Mouse (Mus musculus): Measurements from ENCODE around the gene Bmf.

The Bmf gene

GRCm38 (mm10) chr2:118543893-118544799 lies 5.3 kb downstream of the Bmf start:
- DNase-seq: peak; percentile 82

GRCm38 (mm10) chr2:118542971-118543573 lies 6.4 kb downstream of the Bmf start:
- DNase-seq: no peak

- DNase-seq: no peak
Observed at GRCm38 (mm10) chr2:118541716-118542115, 7.8 kb downstream of the Bmf start.

DNA sequence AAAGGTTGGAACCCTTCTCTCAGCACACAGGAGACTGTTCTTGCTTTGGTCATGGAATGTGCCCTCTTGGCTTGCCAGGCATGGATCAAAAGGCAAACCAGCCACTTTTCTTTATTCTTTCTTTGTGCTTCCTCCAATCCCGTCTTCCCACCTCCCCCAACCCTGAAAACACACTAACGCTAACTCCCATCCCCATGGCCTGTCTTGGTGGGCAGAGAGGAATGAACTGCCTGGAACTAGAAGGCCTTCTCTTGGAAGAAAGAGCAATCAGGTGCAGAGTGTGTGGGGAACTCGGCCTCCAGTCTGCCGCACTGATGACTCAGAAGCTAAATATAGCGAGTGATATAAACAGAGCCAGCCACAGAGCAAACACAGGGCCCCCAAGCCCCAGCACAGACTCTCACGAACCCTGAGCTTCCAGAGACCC lies 8.8 kb downstream of the Bmf start:
- no peak for DNase-seq

GRCm38 (mm10) chr2:118539881-118540516 lies 9.5 kb downstream of the Bmf start:
- no peak for DNase-seq

DNA sequence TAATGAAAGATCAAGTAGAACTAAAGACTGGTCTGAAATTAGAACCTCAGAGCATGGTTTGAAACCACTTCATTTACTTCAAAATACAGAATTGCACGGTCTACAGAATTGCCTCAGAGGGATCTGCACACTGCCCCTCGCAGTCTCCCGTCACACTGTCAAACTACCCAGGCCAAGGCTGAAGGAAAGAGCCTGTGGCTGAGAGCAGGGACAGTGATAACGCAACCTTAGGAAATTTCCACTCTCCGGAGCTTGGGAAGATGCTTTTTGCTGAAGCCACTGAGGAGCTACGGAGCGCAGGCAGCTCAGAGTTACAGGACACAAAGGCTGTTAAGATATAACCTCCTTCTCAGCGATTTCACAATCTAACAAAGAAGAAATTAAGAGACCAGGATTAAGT lies 10.4 kb downstream of the Bmf start:
- no peak for DNase-seq

GRCm38 (mm10) chr2:118537226-118537625 lies 12.3 kb downstream of the Bmf start:
- no peak for DNase-seq

DNA sequence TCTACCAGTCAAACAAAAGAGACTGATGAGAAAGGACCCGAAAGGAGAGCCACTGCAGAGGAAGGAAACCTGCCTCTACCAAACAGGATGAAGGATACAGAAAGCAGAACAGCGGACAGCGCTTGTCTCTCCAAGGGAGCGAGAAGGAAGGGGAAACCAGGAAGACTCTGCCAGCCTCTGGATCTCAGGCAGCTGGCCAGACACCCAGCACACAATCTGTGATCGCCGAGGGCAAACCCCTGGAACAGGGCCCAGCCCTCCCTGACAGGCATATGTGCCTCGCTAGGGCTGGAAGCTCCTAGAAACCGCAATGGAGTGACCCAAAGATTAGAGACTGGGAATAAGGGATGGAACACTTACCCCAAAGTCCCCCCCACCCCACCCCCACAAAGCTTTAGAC lies 12.9 kb downstream of the Bmf start:
- DNase-seq: no peak

GRCm38 (mm10) chr2:118536111-118536510 lies 13.4 kb downstream of the Bmf start:
- DNase-seq: no peak

DNA sequence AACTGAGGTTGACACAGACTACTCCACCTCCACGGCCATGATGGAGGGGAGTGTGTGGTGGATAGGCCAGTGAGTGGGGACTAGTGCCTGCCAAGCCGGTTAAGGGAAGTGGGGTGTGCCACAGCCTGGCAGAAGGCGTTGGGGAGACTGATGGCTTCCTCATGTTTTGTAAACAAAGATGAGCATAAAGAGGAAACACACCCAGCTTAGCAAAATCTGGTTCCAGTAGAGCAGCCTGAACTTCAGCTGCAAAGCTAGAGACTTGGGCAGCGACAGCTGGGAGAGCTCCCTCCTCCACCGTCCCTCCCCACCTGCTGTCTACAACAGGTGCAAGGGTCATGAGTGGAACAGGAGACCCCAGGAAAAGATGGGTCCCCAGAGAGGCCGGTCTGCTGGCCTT lies 15.5 kb downstream of the Bmf start:
- no peak for DNase-seq

DNA sequence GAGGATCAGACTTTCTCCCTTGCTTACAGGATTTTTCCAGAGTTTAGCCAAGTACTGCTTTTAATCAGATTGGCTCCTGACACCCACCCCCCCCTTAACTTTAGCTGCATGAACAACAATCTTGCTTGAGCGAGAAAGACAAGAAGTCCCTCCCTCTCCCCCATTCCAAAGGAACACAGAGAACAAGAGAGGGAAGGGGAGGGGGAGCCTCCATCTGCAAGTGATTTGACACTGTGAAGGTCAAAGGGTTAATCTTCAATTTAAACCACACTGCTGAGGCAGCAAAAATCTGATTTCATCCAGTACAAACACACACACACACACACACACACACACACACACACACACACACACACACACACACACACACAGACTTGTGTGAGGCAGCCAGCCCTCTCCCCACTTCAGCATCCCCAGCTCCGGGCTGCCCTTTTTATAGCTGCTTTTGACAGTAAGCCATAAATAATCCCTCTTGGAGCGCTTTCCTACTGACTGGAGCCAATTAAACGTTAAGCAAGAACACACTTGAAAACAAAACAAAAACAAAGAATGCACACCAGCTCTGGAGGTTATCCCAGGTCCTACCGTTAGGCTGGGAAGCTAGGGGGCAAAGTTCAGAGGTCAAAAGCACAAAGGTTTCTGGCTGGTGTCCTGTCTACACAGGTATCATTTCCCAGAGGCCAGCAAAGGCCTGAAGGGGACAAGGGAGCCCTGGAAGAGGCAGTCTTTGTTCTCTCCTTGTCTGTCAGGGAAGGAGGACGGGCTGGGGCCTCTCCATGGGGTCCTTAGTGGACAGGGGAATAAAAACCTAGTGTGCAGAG lies 16.4 kb downstream of the Bmf start:
- no peak for DNase-seq

DNA sequence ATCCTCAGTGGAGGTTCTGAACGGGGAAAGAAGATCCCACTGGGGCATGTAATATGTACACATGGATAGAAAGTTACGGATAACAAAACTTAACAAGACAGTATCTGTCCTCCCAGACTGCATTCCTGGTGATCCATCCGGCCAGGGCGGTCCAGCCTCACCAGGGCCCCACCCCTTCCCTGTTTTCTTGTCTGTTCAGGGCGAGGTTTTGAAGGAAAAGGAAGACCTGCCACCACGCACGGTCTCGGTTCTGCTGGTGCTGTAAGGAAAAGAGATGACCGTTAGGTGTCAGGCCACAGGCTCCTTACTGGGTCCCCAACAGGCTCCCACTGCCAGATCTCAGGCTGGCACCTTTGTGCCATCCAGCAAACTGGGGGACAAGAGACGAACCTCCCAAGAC lies 17.1 kb downstream of the Bmf start:
- DNase-seq: no peak

GRCm38 (mm10) chr2:118529466-118530181 lies 19.9 kb downstream of the Bmf start:
- DNase-seq: no peak

DNA sequence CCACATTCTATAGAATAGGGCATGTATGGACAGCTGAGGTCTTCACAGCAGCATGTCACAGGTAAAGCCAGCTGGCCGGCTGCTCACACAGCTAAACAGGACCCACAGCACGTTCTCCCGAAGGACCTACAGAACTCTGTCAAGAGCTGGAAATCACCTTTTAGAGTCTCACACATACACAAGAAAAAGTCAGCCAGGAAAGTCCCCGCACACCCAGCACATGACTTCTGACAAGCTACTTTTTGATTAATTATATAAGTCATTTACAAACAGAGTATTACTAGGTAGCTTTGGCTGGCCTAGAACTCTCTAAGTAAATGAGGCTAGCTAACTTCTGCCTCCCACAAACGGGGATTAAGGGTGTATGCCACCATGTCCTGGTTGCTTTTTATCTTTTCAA lies 22.9 kb downstream of the Bmf start:
- DNase-seq: no peak

GRCm38 (mm10) chr2:118524811-118525210 lies 24.7 kb downstream of the Bmf start:
- DNase-seq: no peak

DNA sequence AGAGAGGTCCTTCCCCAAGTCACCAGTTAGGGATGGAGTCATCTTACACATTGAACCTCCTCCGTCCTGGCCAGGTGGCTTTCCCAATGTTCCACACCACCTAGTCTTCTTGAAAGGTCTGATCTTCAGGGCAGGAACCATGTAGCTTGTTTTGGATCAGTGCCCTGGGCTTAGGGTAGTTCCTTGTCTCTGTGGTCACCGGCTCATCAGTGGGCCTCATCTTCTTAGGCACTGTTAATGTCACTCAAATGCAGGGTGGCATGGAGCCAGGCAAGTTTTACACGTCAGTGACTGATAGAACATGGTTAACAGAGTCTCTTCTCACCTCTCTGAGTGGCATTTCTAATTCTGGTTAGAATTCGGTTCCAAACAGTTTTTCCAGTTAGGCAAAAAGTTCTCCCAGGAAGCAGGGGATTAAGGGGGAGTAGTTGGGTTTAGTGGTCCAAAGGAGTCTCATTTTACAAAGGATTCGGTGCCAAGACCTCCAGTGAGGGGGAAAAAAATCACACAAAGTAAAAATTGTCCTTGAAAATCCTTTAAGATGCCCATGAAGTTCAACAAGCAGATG lies 26.2 kb downstream of the Bmf start:
- no peak for DNase-seq

GRCm38 (mm10) chr2:118522265-118522664 lies 27.2 kb downstream of the Bmf start:
- DNase-seq: no peak

- no peak for DNase-seq
Observed at GRCm38 (mm10) chr2:118520042-118520933, 29.2 kb downstream of the Bmf start.

DNA sequence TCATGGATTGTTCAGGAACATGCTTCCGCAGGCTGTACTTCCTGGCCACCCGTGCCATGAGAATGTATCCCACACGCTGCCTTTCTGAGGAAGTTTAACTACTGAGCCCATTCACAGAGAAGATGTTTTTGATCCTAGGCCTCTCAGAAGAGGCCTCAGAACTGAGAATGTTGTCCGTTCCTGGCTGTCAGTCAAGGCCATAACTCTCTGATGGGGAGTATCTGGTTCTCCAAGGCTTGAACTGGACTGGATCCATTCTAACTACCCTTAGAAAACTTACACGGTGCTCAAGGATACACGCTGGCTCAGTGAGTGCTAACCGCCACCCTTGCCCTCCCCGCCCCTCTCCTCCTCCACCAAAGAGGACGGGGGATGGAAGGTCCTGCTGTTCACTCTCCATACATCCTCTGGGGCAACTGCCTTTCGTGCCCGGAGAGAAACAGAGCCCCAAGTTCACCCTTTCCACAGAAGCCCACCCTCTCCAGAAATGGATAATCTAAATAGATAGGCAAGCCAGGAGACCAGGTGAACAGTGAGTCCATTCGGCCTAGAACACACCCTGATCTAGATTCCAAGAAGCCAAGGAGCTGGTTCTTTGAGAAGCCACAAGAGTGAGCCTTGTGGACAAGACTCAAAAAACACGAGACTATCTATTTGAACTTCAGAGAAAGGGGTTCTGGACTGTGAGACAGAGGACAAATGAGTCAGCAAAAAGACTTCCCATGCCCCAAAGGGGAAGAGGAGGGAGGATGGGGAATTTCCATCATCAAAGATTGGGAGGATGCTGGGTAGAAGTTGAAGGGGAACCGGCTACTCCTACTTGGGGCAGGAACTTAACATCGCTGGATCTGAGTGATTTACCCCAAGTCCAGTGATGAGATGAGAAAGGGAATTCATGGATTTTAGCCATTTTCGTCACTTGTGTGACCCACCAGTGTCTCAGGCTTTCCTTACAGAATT lies 36.8 kb downstream of the Bmf start:
- DNase-seq: no peak
